Mouse (Mus musculus) forebrain, embryonic 12.5 days (tissue): ENCODE results near the gene Pgam1. TPM values are rescaled to one million over a fixed set of nuclear protein-coding genes. Genes with fewer than 3 reads are reported as not detected.
A peak's percentile ranks its signal among the peaks of the same experiment; 100 is the strongest.

Source experiments
- ATAC-seq: fragments of 200-750 bp; cut with Nextera tagmentation; 2 replicates; pipeline ENCODE4 v1.8.0; 2017; ENCODE audit warnings: moderate TSS enrichment; ENCODE audit not compliant: low FRiP score
- H3K27ac ChIP-seq: fragments of 300-500 bp; sonication (generic); 2 replicates; pipeline ENCODE4 v1.5.1; 2016; ENCODE audit warnings: mild to moderate bottlenecking
- H3K27me3 ChIP-seq: fragments of 300-500 bp; sonication (generic); 2 replicates; pipeline ENCODE4 v1.6.1; 2016; ENCODE audit warnings: mild to moderate bottlenecking
- H3K36me3 ChIP-seq: fragments of 300-500 bp; sonication (generic); replicated peaks from 2 replicates; pipeline ENCODE4 v1.6.1; 2016; ENCODE audit warnings: mild to moderate bottlenecking
- H3K4me1 ChIP-seq: fragments of 300-500 bp; sonication (generic); 2 replicates; pipeline ENCODE4 v1.6.1; 2016
- H3K4me2 ChIP-seq: fragments of 300-500 bp; sonication (generic); 2 replicates; pipeline ENCODE4 v1.6.1; 2016; ENCODE audit warnings: mild to moderate bottlenecking, moderate library complexity
- H3K4me3 ChIP-seq: fragments of 300-500 bp; sonication (generic); replicated peaks from 2 replicates; pipeline ENCODE4 v1.5.1; 2016; ENCODE audit warnings: mild to moderate bottlenecking
- H3K9ac ChIP-seq: fragments of 300-500 bp; sonication (generic); 2 replicates; pipeline ENCODE4 v1.6.1; 2016; ENCODE audit warnings: mild to moderate bottlenecking
- H3K9me3 ChIP-seq: fragments of 300-500 bp; sonication (generic); 2 replicates; pipeline ENCODE4 v1.6.1; 2016
- WGBS: fragments of 180-500 bp; shearing (Covaris S2); methylation state at CpG from one replicate; pipeline ENCODE4 v1.1.7; 2016; 5-methylcytosine and 5-hydroxymethylcytosine counted together
- polyA plus RNA-seq: library from polyadenylated mRNA; unstranded; fragments of >200 nt; fragmentation: Nextera tagmentation; extraction: Ambion mirVana; gene quantifications from 2 replicates; pipeline ENCODE4 v1.2.1, GENCODE M21; 2016

The Pgam1 gene
- polyA plus RNA-seq, 1 experiment from 2014 or later, result 639 TPM

DNA sequence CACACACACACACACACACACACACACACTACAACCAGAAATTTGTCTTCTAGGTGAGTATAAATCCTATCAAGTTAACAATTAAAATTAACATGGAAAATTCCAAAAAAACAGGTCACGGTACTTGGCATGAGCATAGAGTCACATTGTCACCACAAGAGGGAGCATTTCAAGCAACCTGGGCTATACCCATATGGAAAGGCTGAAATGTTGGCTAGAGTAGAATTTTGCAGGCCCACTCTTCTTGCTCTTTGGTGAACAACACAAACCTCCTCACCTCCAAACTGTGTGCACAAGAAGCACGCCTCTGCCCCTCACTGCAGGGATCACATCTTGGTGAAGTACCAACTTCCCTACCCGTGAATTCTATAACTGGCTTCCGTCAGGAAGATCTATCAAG lies 12.9 kb upstream of the Pgam1 start:
- no peaks in the 10 kb centered on the region for H3K36me3 ChIP-seq
- no peaks in the 10 kb centered on the region for H3K9me3 ChIP-seq
- H3K27me3 ChIP-seq, result peaks cover 6% of the 10 kb centered on the region; the same call in 1 of the 2 replicates
- ATAC-seq, result no peak
- no peak overlapping the region for H3K4me2 ChIP-seq
- no peak overlapping the region for H3K9ac ChIP-seq
- peaks cover 17% of the 10 kb centered on the region for H3K4me1 ChIP-seq
- WGBS, result 46% methylated on average over 4 of the region's 4 CpGs
- H3K27ac ChIP-seq, result no peak overlapping the region
- H3K4me3 ChIP-seq, result no peak overlapping the region

DNA sequence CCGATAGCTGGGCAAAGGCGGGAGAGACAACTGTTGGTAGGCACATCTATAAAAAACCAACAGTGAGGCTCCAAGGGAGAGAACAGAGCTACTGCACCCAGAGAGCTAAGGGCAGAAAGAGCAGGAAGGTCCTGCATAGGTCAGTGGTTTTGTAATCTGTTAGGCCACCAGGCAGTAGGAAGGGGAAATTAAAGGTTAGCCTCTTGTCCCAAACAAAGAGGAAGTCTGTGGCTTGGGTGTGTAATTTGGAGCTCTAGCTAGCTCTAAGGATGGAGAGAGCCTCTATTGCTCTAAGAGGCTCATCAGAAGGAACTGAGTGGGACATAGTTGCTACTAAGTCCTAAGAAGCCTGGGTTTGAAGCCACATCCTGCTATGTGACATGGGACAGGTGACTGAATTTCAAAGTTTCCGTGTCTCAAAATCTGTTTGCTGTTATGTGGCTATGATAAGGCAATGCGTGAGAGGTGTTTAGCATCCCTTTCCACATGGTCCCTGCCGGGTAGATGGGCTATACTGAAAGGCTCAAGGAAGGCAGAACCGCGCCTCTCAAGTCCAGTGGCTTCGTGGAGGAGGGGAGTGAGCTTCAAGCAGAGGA lies 11.1 kb upstream of the Pgam1 start:
- Histone ChIP-seq H3K9me3 (no peaks in the 10 kb centered on the region), H3K36me3 (no peaks in the 10 kb centered on the region), H3K9ac (no peak overlapping the region), H3K27ac (no peak overlapping the region), H3K4me1 (peaks cover 5% of the 10 kb centered on the region), H3K4me2 (no peak overlapping the region), H3K27me3 (peaks cover 6% of the 10 kb centered on the region; the same call in 1 of the 2 replicates), H3K4me3 (no peak overlapping the region)
- ATAC-seq, result no peak
- 91% methylated on average over 8 of the region's 8 CpGs for WGBS

DNA sequence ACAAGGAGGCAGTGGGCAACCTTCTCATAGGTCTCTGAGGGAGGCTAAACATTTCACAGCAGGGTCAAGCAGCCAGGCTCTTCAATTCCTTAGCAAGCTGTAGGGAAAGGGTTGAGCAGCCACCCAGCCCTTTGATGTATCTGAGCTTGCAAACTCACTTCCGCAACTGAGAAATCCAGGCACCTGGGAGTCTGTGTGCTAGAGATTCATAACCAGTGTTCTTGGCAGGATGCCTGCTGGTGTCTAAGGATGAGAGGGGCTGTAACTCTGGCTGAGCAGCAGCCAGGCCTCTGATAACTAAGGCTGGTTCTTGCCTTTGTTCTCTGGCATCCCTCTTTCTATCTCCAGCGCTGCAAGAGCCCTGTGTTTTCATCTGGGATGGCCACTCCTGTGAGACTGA lies 10.0 kb upstream of the Pgam1 start:
- Histone ChIP-seq H3K4me1 (no peaks in the 10 kb centered on the region), H3K27me3 (peaks cover 6% of the 10 kb centered on the region; the same call in 1 of the 2 replicates), H3K9me3 (no peaks in the 10 kb centered on the region), H3K4me3 (no peak overlapping the region), H3K9ac (no peak overlapping the region; the same call in 1 of the 2 replicates), H3K27ac (no peak overlapping the region; the same call in 1 of the 2 replicates), H3K4me2 (no peak overlapping the region), H3K36me3 (no peaks in the 10 kb centered on the region)
- no peak for ATAC-seq
- 57% methylated on average over 2 of the region's 2 CpGs for WGBS

DNA sequence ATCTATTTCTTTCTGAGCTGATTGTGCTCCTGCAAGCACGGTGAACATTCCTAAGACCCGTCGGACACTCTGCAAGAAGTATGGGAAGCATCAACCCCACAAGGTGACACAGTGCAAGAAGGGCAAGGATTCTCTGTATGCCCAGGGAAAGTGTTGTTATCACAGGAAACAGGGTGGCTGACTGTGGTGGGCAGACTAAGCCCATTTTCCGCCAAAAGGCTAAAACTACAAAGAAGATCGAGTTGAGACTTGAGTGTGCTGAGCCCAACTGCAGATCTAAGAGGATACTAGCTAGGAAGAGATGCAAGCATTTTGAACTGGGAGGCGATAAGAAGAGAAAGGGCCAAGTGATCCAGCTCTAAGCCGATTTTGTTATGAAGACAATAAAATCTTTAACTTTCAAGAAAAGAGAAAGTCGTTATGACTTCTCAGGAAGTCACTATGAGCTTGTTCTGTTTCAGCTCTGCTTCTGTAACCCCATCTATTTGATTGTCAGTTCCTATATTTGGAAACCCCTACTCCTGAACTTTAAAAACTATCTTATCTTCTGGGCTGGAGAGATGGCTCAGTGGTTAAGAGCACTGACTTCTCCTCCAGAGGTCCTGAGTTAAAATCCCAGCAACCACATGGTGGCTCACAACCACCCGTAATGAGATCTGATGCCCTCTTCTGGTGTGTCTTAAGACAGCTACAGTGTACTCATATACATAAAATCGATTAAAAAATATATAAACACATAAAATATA lies 8.7 kb upstream of the Pgam1 start:
- no peak overlapping the region for H3K4me2 ChIP-seq
- H3K4me1 ChIP-seq, result no peaks in the 10 kb centered on the region
- no peak overlapping the region for H3K9ac ChIP-seq
- no peak overlapping the region for H3K4me3 ChIP-seq
- H3K9me3 ChIP-seq, result no peaks in the 10 kb centered on the region
- H3K36me3 ChIP-seq, result no peaks in the 10 kb centered on the region
- ATAC-seq, result no peak
- H3K27ac ChIP-seq, result no peak overlapping the region
- 89% methylated on average over 10 of the region's 10 CpGs for WGBS
- H3K27me3 ChIP-seq, result peaks cover 6% of the 10 kb centered on the region; the same call in 1 of the 2 replicates

DNA sequence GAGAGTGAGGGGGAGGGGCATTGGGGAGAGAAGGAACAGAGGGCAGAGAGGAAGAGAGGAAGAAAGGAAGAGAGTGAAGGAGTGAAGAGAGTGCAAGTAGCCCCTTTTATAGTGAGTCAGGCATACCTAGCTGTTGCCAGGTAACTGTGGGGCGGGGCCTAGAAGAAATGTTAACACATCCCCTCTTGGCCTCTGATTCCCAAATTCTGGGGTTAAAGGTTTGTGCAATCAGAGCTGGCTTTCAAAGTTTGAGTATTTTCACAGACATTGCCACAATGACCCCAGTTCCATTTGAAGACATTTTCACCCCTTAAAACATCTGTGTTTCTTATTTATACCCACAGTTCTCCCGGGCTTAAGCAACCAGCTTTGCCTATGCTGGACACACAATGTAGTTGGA lies 6.5 kb upstream of the Pgam1 start:
- H3K4me3 ChIP-seq, result no peak overlapping the region
- ATAC-seq, result no peak
- H3K27ac ChIP-seq, result no peak overlapping the region
- no peaks in the 10 kb centered on the region for H3K9me3 ChIP-seq
- no peak overlapping the region for H3K4me2 ChIP-seq
- peaks cover 6% of the 10 kb centered on the region; the same call in 1 of the 2 replicates for H3K27me3 ChIP-seq
- H3K4me1 ChIP-seq, result no peaks in the 10 kb centered on the region
- 96% methylated on average over 2 of the region's 2 CpGs for WGBS
- no peaks in the 10 kb centered on the region for H3K36me3 ChIP-seq
- H3K9ac ChIP-seq, result no peak overlapping the region

DNA sequence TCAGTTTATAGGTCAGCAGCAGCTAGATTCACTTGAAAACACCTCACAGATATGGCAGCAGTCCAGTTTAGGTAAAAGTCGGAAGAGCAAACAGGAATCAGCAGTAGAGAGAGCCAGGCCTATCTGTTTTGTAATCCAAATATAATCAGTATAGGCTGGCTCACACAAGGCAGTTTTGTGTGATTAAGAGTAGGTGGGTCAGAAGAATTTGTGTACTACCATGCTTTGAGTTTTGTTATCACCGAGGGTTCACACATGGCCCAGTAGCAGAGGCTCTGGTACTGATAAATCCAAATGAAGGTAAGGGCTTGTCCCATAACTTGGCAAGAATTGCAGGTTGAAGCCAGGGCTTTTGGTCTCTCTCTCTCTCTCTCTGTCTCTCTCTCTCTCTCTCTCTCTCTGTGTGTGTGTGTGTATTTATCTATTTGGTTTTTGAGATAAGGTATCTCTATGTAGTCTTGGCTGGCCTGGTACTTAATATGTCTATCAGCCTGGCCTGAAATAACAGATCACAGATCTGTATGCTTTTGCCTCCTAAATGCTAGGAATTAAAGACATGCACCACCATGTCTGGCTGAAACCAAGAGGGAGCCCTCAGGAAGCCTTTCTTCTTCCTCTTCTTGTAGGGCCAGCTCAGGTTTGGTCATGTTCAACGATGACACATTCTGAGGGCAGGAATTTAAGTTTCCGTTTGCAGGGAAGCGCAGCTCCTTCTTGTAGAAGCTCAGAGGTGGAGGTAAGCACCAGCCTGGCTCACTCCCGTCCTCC lies 5.2 kb upstream of the Pgam1 start:
- Histone ChIP-seq H3K4me3 (no peak overlapping the region), H3K27me3 (0 out of 2 replicates have a peak, but pooled peaks cover 3% of the 10 kb centered on the region), H3K4me2 (no peak overlapping the region), H3K36me3 (no peaks in the 10 kb centered on the region), H3K9me3 (no peaks in the 10 kb centered on the region), H3K27ac (no peak overlapping the region), H3K9ac (no peak overlapping the region), H3K4me1 (no peaks in the 10 kb centered on the region)
- WGBS, result 72% methylated on average over 6 of the region's 6 CpGs
- no peak for ATAC-seq

DNA sequence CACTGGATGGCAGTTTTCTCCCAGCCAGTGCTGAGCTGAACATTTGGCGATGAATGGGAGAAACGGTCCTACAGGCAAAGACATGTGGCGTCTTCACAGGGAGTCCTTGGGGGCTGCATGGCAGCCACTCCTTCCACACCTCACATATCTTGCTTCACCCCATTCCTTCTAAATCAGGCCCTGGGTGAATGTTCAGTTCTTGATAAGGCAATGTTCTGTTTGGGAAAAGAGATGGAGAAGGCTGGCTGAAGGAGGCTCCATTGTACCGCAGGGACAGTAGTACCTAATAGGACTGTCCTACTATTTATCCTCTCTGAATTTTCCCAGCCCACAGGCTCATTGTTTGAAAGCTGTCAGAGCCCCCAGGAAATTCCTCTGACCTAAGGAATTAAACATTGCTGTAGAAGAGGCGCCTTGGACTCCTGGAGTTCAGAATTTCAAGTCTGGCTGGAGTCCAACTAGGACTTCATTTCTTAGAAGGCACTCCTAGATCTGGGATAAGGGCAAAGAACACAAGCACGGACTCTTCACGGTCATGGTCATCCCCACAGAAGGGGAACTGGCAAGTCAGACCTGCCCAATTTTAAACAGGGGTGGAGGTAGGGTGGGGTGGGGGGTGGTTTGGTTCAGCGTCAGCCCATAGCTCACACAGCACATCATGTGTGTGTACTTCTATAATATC lies 4.5 kb upstream of the Pgam1 start:
- Histone ChIP-seq H3K9ac (no peak overlapping the region), H3K4me3 (no peak overlapping the region), H3K36me3 (no peaks in the 10 kb centered on the region), H3K4me2 (no peak overlapping the region), H3K27ac (no peak overlapping the region), H3K9me3 (no peaks in the 10 kb centered on the region), H3K27me3 (no peaks in the 10 kb centered on the region), H3K4me1 (no peaks in the 10 kb centered on the region)
- WGBS, result 62% methylated on average over 8 of the region's 8 CpGs
- no peak for ATAC-seq

DNA sequence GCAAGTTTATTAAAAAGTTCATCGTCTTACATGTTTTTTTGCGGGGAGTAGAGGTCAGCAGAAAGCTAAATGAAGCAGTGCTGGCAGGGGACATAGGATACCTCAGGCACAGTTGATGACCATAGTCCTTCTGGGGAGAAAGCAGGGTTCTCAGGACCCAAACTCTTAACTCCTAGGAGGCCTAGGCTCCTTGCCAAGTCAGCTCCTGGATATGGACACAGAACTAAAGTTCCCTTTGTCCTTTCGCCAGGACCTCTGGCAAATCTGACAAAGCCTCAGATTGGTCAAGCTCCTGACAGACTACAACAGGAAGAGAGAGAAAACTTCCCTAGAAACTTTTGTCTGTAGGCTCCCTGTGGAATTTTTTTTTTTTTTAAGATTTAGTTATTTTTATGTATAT lies 3.0 kb upstream of the Pgam1 start:
- ATAC-seq, result no peak
- H3K4me2 ChIP-seq, result no peak overlapping the region
- H3K27ac ChIP-seq, result no peak overlapping the region
- H3K9ac ChIP-seq, result no peak overlapping the region
- 85% methylated on average over 3 of the region's 3 CpGs for WGBS
- peaks cover 11% of the 10 kb centered on the region for H3K4me1 ChIP-seq
- no peak overlapping the region for H3K4me3 ChIP-seq
- no peaks in the 10 kb centered on the region for H3K27me3 ChIP-seq
- H3K9me3 ChIP-seq, result no peaks in the 10 kb centered on the region
- H3K36me3 ChIP-seq, result no peaks in the 10 kb centered on the region

DNA sequence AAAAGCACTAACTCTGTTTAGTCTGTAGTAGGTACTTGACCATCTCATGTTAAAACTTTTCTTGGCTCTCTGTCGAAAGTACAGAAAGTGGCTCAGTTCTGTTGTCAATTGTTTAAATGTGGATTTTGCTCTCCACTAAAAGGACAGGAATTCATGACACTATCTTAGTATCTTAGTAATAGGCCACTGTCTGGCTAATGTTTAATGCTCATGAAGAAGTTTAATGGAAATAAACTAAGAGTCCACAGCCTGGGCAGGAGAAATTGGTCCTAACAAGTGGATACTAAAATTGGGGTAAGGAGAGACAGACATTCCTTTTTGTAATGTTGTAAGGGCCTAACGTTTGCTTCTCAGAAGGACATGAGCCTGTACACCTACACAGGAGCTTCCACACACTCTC lies 1.3 kb upstream of the Pgam1 start:
- peaks cover 18% of the 10 kb centered on the region for H3K4me1 ChIP-seq
- H3K9me3 ChIP-seq, result no peaks in the 10 kb centered on the region
- H3K27ac ChIP-seq, result no peak overlapping the region
- H3K4me3 ChIP-seq, result no peak overlapping the region
- no peak overlapping the region for H3K4me2 ChIP-seq
- no peak for ATAC-seq
- 81% methylated on average over 2 of the region's 2 CpGs for WGBS
- H3K27me3 ChIP-seq, result no peaks in the 10 kb centered on the region
- no peak overlapping the region for H3K9ac ChIP-seq
- no peaks in the 10 kb centered on the region for H3K36me3 ChIP-seq

DNA sequence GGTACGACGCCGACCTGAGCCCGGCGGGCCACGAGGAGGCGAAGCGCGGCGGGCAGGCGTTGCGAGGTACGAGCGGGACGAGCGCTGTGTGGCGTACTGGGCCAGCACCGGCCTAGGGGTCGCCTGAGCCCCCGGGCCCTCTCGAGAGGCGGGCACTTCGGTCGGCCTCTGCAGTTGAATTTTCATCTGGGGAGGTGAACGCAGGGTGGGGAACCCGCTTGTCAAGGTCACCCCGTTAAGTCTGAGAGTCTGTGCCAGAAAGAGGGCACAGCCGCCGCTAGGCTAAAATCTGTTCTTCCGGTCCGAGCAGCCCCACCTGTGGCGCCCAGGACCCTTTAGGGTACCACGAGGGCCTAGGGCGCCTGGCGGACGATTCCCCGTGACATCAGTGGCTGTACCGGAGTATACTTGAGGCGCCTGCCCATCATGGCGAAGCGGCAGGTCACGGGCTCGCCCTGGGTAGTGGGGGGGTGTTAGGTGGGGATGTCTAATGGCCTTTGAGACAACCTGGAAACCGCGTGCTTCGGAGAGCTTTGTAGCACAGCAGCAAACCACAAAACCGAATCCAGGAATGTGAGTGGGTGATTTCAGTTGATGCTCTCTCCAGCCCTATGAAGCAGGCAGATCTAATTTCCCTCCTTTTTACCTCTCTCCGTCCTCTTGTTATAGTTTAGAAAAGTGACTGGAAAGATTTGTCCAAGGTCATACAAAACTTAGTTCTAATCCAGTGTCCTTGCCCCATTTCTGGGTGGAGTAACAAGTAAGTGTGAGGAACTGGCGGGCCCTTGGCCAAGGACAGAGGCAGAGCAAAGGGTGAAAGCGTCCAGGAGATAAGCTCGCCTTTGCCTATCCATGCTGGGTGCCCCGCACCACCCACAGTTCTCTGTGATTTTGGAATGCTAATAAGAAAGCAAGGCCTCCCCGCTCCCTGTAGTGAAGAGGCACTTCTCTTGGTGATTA lies 678 bp downstream of the Pgam1 start:
- H3K4me1 ChIP-seq, result peaks cover 18% of the 10 kb centered on the region
- peak overlapping the region; percentile 89 for H3K4me3 ChIP-seq
- H3K4me2 ChIP-seq, result peak overlapping the region; percentile 74
- under 1% methylated on average over 53 of the region's 53 CpGs for WGBS
- H3K36me3 ChIP-seq, result peaks cover 18% of the 10 kb centered on the region
- H3K27me3 ChIP-seq, result no peaks in the 10 kb centered on the region
- peak overlapping the region; percentile 85 for H3K27ac ChIP-seq
- no peaks in the 10 kb centered on the region for H3K9me3 ChIP-seq
- ATAC-seq, result peak; percentile 81
- peak overlapping the region; percentile 94 for H3K9ac ChIP-seq

DNA sequence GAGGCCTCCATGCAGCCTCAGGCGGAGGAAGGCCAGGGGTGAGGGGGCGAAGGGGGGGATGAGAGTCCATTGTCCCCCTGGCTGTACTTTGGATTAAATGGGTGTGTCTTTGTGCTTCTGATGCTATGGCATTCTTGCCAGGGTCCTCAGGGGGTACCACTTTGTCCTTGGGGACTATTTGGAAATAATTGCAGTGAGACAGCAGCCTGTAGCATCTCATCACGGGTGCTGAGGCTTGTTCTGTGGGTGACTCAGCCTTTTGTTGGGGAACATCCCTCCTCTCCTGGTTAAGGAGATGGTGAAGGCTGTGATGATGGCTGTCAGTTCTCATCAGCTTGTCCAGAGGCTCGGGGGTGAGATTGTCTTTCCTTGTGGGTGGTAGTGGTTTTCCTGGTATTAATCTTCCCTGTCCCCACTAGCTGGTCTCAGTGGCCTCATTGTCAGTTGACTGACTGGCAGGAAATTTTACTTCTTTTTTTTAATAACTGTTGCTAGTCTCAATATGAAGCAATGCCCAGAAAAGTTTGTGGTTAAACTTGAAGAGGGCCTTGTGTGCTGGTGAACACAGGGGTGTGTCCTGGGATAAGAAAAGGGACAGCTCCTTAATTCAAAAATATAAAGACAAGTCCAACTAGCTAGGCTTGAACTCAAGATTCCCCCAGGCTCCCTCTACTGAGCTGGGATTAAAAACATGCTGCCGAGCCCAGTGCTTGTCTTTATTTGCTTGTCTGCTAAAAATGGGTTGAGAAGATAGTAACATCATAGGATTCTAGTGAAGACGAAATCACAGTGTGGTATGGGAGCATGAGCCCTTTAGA lies 2.3 kb downstream of the Pgam1 start:
- 39% methylated on average over 6 of the region's 6 CpGs for WGBS
- Histone ChIP-seq H3K27ac (no peak overlapping the region), H3K9me3 (no peaks in the 10 kb centered on the region), H3K4me3 (peak overlapping the region; percentile 89), H3K27me3 (no peaks in the 10 kb centered on the region), H3K4me1 (peaks cover 18% of the 10 kb centered on the region), H3K36me3 (peaks cover 24% of the 10 kb centered on the region), H3K4me2 (peak overlapping the region; percentile 74), H3K9ac (peak overlapping the region; percentile 94)
- no peak for ATAC-seq
